Mouse (Mus musculus) right cerebral cortex, postnatal 25 days (tissue): Measurements from ENCODE around the gene Camta1.

Experiments
- DNase-seq: peaks from one replicate; pipeline ENCODE4 v3.0.0; 2022

Gene Camta1

GRCm38 (mm10) chr4:151860441-151861331 is 990 bp downstream of the Camta1 start:
- peak; percentile 27 for DNase-seq

- DNase-seq: no peak
These were observed 2.4 kb downstream of the Camta1 start for GRCm38 (mm10) chr4:151859275-151859674.

GRCm38 (mm10) chr4:151853949-151854348 is 7.7 kb downstream of the Camta1 start:
- DNase-seq: no peak

GRCm38 (mm10) chr4:151851179-151851578 is 10.5 kb downstream of the Camta1 start:
- DNase-seq: no peak

- no peak for DNase-seq
These were observed 19.1 kb downstream of the Camta1 start for GRCm38 (mm10) chr4:151842591-151842990.

- DNase-seq: no peak
These were observed 23.2 kb downstream of the Camta1 start for GRCm38 (mm10) chr4:151838518-151838917.

GRCm38 (mm10) chr4:151835860-151836259 is 25.8 kb downstream of the Camta1 start:
- no peak for DNase-seq

GRCm38 (mm10) chr4:151834536-151834935 is 27.1 kb downstream of the Camta1 start:
- no peak for DNase-seq

GRCm38 (mm10) chr4:151833940-151834449 is 27.7 kb downstream of the Camta1 start:
- no peak for DNase-seq

- no peak for DNase-seq
These were observed 33.8 kb downstream of the Camta1 start for GRCm38 (mm10) chr4:151827840-151828239.

GRCm38 (mm10) chr4:151827356-151827755 is 34.3 kb downstream of the Camta1 start:
- no peak for DNase-seq

- DNase-seq: no peak
These were observed 37.7 kb downstream of the Camta1 start for GRCm38 (mm10) chr4:151823963-151824362.

GRCm38 (mm10) chr4:151822986-151823385 is 38.7 kb downstream of the Camta1 start:
- DNase-seq: no peak

- no peak for DNase-seq
These were observed 43.5 kb downstream of the Camta1 start for GRCm38 (mm10) chr4:151817981-151818766.

- no peak for DNase-seq
These were observed 48.0 kb downstream of the Camta1 start for GRCm38 (mm10) chr4:151813711-151814110.

- no peak for DNase-seq
These were observed 56.0 kb downstream of the Camta1 start for GRCm38 (mm10) chr4:151805685-151806084.

- no peak for DNase-seq
These were observed 56.6 kb downstream of the Camta1 start for GRCm38 (mm10) chr4:151805046-151805445.

GRCm38 (mm10) chr4:151804208-151804607 is 57.5 kb downstream of the Camta1 start:
- DNase-seq: no peak

GRCm38 (mm10) chr4:151798630-151799029 is 63.0 kb downstream of the Camta1 start:
- DNase-seq: no peak

GRCm38 (mm10) chr4:151793694-151794093 is 68.0 kb downstream of the Camta1 start:
- no peak for DNase-seq

GRCm38 (mm10) chr4:151786946-151787705 is 74.5 kb downstream of the Camta1 start:
- no peak for DNase-seq

- DNase-seq: no peak
These were observed 81.2 kb downstream of the Camta1 start for GRCm38 (mm10) chr4:151780511-151780910.

GRCm38 (mm10) chr4:151779962-151780459 is 81.7 kb downstream of the Camta1 start:
- DNase-seq: no peak
